Mouse (Mus musculus) right cerebral cortex, postnatal 14 days (tissue): ENCODE data around the gene Ugt1a8.
"Not testable (repeated sequence)": the region's sequence is repeated elsewhere in the genome, so short reads cannot be mapped to it uniquely, and the experiment has no call there.

Experiments
- DNase-seq: peaks from one replicate; pipeline ENCODE4 v3.0.0; 2022

Ugt1a8 gene

DNA sequence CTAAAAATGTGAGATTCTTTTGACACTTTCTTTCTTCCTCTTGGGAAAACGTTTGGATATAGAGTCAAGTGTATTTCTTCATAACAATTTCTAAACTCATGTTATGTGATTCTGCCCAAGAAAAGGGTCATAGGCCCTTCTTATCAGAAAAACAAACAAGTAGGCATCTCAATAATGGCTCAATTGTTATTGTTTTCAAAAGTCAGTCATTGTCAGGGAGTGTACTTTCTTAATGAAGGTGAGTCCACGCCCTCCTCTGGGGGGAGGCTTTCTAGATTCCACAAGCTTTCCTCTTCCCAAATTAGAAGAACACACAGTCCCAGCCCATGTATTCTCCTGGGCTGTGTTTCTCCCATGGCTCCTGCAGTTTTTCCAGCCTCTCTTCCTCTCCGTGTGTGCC is at the start of gene Ugt1a8:
TSS of gene Ugt1a8 (plus strand) at position 301 of the 400 bp plus-strand sequence.
- no peak for DNase-seq

DNA sequence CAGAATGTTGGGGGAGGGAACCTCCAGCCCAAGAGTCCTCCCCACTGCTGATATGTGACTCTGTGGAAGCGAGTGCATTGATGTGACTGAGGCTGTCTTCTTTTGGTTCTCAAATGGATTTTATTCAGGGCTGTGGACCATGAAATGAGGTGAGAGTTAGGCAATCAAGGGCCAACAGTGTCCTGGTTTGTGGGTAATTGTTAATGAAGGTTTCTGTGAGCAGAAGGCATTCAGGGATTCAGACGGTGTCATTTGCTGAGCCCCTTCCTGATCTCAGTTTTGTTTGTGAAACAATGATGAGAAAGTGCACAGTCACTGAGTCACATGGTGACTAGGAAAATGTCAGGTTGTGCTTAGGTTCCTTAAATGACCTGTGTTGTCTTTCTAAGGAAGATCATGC is 44.6 kb upstream of the Ugt1a8 start:
- DNase-seq, result not testable (repeated sequence)

DNA sequence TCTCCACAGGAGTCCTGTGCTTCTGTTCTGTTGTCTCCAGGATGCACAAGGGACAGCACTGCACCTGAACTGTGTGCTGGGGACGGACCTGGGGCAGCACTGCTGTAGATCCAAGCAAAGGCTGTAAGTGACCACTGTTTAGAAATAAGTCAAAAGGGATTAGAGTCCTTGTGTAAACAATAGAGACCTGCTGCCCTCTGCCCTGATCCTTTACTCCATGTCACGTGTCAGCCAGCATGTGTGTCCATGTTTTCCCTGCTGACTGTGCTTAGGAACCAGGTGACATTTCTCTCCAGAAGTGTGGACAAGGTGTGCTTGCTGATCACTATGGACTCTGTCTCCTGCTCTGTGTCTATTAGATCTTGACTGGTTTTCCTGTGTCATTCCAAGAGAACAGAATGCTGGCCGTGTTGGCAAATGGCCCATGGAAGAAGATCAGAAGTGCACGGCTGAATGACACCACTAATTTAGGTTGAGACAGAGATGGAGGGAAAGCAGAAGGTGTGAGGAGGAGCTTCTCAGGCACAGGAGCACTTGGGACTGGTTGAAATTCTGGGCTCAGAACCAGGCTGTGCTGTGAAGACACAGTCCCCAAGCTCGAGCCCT is 42.7 kb upstream of the Ugt1a8 start:
- DNase-seq, result not testable (repeated sequence)

DNA sequence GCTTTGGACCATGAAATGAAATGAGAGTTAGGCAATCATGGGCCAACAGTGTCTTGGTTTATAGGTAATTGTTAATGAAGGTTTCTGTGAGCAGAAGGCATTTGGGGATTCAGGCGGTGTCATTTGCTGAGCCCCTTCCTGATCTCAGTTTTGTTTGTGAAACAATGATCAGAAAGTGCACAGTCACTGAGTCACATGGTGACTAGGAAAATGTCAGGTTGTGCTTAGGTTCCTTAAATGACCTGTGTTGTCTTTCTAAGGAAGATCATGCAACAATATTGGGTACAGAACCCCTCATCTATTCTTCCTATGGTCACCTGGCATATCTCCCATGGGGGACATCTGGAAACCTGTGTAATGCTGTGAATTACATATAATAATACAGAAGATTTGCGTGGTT is 40.2 kb upstream of the Ugt1a8 start:
- not testable (repeated sequence) for DNase-seq

DNA sequence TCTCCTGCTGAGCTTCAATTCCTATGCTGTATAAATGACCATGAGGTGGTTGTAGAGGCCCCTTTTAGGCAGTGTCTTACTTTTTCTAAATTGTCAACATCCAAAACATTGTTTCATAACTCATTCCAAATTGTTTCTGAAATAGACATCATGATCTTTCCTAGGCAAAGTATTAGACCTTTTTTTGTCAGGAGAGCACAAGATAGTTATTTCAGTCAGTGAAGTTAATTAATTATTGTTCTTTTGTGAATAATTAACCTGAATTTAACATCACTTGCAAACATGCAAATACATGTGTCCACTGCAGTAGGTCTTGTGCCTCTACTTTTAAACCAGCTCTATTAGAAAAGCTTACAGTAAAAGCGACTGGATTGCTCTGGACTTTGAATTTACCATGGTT is 32.5 kb upstream of the Ugt1a8 start, which contains the start of gene Ugt1a10:
TSS of gene Ugt1a10 (plus strand) at position 301 of the 400 bp plus-strand sequence.
- DNase-seq, result no peak

DNA sequence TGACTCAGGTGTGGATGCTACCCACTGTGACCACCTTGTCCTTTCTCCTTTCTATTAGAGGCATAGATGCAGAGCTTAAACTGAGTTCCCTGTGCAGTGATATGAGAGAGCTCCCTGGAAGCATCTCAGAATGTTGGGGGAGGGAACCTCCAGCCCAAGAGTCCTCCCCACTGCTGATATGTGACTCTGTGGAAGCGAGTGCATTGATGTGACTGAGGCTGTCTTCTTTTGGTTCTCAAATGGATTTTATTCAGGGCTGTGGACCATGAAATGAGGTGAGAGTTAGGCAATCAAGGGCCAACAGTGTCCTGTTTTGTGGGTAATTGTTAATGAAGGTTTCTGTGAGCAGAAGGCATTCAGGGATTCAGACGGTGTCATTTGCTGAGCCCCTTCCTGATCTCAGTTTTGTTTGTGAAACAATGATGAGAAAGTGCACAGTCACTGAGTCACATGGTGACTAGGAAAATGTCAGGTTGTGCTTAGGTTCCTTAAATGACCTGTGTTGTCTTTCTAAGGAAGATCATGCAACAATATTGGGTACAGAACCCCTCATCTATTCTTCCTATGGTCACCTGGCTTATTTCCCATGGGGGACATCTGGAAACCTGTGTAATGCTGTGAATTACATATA is 21.0 kb upstream of the Ugt1a8 start:
- not testable (repeated sequence) for DNase-seq

DNA sequence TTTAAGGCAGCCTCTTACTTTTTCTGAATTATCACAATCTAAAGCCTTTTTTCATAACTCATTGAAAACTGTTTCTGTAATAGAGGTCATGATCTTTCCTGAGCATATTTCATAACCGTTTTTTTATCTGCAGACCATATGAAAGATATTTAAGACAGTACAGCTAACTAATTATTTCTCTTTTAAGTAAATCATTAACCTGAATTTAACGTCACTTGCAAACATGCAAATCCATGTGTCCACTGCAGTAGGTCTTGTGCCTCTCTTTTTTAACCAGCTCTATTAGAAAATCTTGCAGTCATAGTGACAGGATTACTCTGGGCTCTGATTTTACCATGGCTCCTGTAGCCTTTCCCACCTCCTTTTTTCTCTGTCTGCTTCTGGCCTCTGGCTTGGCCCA is 17.1 kb upstream of the Ugt1a8 start, which contains the start of gene Ugt1a9:
TSS of gene Ugt1a9 (plus strand) at position 306 of the 400 bp plus-strand sequence.
- no peak for DNase-seq

DNA sequence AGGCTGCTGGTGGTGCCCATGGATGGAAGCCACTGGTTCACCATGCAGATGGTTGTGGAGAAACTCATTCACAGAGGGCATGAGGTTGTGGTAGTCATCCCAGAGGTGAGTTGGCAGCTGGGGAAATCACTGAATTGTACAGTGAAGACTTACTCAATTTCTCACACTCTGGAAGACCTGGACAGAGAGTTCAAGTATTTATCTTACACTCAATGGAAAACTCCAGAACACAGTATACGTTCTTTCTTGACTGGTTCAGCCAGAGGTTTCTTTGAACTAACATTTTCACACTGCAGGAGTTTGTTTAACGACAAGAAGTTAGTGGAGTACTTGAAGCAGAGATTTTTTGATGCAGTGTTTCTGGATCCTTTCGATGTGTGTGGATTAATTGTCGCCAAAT is 16.7 kb upstream of the Ugt1a8 start:
- no peak for DNase-seq

DNA sequence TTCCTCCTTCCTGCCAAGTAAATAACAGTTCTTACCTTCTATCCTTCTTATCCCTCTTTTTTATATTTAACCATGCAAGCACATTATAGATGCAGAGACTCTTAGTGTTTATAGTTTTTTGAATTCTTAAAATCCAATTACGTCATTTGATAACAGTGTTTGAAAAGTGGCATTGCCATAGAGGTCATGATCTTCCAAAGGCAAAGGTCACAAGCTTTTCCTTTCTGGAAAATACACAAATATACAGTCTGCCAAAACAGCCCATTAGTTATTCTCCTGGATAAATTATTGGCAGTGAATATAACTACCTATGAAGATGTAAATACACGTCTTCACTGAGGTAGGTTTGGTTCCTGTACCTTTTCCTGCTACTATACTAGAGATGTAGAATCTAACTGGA is 13.1 kb upstream of the Ugt1a8 start:
- no peak for DNase-seq

DNA sequence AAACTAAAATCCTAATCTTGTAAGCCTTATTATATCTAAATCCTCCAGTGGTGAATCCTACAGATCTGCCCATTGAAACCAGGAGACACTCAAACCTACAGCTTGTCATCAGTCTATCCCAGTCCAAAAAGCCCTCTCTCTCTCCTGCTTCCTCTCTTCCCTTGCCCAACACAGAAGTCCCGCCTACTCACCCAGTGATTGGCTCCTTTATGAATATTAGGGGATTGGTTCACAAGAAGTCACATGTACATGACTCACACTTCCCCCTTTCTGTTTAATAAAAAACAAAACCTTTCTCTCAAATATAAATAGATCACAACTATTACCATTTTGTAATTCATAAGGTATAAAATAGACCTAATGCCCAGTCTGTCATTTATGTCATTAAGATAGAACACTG is 10.5 kb upstream of the Ugt1a8 start:
- no peak for DNase-seq

DNA sequence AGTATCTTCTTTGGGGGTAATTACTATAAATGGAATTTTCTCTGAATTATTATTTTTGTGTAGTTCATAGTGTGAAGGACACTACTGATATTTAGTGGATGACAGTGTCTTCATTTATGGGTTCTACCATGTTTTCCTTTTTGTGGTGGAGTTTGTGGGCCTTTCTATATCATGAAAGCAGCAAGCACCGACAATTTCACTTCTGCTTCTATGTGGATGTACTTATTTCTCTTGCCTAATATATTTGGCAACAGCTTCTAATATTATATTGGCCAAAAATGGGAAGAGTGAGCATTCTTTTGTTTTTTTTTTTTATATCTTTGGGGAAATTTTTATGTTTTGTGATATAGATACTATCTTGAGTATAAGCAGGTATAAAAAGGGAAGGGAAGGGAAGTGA is 5.9 kb upstream of the Ugt1a8 start:
- no peak for DNase-seq

DNA sequence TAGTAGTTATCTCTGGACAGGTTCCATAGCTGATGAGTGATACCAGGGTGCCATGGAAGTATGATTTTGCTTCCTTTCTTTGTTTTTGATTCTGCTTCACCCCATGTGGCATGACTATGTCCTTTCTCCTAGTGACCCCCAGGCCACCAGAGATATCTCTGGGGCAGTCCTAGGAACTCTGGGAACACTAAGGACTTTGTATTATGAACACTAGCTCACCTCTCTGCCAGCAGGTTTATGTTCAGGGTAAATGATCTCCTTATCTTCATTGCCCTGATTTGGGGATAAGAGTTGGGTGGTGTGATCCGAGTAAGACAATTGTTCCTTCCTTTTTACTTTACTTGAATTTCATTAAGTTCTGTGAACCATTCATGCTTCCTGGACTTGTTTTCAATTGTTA is 1.5 kb upstream of the Ugt1a8 start:
- no peak for DNase-seq

DNA sequence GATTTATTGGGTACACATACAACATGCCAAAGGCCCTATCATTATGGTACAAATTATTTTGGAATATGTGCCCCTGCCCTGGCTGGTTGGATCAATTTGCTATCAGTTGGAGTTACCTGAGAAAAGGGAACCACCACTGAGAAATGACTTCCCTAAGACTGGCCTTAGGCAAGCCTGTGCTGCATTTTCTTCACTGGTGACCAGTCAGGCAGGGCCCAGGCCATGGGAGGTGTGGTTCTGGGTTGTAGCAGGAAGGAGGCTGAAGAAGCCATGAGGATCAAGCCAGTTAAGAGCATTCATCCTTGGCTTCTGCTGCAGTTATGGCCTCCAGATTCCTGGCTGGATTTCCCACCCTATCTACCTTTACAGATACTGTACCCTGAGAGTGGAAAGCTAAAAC is 4.7 kb downstream of the Ugt1a8 start:
- no peak for DNase-seq

DNA sequence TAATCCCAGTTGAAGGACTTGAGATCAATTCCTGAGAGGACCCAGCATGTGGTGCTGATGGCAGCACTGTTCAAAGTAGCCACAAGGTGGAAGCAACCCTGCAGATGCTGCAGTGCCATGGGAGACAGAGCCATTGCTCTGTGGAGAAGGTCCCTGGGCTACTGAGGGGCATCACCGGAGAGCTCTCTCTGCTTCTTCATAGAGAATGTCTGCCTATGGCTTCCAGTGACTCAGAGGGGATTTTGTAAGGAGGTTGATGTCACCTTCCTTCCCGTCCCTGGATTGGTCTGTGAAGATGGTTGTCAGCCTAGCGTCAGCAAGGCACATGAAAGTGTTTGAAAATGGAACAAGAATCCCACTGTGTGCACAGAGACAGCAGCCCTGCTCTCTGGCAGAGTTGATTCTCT is 6.7 kb downstream of the Ugt1a8 start:
- DNase-seq, result not testable (repeated sequence)

DNA sequence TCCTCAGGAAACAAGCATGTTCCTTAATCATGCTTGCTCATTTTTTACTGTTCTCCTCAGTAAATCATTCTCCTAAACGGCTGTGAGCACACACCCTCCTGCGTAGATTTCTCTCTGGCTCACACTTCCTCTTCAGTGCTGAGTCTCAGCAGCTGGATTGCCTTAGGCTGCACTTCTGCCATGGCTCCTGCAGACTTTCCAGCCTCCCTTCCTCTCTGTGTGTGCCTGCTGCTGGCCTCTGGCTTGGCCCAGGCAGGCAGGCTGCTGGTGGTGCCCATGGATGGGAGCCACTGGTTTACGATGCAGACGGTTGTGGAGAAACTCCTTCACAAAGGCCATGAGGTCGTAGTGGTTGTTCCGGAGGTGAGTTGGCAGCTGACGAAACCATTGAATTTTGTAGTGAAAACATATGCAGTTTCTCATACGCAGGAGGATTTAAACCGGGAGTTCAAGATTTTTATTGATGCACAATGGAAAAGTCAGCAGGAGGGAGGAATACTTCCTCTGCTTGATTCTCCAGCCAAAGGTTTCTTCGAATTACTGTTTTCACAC is 7.4 kb downstream of the Ugt1a8 start, which contains the start of gene Ugt1a7c:
TSS of gene Ugt1a7c (plus strand) at position 122 of the 552 bp plus-strand sequence.
- DNase-seq, result peak; percentile 6

DNA sequence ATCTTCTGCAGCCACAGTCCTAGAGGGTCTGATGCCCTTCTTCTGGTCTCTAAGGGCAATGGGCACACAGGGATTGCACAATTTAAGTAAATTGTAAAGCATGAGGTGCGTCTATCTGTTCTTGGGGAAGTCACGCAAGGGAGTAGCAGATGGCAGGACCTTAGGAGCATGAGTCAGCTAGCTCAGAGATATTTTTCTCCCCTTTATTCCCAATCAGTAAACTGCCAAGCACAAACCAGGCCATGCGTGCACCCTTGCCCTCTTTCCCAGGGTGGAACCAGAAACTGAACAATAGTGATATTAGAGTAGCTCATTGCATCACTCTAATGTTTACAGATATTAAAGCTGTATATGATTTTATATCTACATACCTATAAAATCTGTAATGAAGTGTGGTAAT is 10.9 kb downstream of the Ugt1a8 start:
- not testable (repeated sequence) for DNase-seq

DNA sequence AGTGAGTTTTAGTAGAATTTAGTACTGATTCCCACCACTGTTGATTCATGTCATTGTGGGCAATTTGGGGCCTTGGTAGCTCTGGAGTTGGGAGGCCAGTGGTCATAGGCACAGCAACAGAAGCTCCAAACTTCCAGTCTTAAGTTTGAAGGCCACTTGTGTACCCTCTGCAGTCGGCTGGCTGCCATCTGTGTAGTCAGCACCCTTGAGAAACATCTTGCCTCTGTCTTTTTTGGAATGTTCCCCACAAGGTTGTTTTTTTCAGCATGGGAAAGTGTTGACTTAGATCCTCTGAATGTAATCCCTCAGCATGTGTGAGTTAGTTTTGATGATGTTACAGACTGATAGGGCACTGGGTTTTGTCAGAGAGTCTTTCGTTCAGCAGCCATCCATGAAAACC is 12.1 kb downstream of the Ugt1a8 start:
- not testable (repeated sequence) for DNase-seq

DNA sequence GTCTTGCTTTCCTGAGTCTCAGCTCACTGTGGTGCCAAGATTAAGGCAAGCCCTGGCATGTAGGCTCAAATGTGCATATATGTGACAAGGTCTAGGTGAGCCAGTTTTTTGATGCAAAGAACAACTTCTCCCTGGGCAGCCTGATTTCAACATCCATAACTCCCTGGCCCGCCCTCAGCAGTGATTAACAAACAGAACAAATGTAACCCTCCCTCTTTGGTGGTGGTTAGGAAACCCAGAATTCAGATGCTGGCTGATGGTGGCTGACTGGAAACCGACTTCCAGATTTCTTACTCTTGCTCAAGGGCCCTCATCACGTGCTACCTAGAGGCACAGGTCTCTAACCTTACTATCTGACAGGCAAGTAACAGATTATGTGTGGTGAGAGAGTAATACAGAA is 15.4 kb downstream of the Ugt1a8 start, which contains the start of gene Ugt1a6b:
TSS of gene Ugt1a6b (plus strand) at position 234 of the 400 bp plus-strand sequence.
- DNase-seq, result not testable (repeated sequence)

DNA sequence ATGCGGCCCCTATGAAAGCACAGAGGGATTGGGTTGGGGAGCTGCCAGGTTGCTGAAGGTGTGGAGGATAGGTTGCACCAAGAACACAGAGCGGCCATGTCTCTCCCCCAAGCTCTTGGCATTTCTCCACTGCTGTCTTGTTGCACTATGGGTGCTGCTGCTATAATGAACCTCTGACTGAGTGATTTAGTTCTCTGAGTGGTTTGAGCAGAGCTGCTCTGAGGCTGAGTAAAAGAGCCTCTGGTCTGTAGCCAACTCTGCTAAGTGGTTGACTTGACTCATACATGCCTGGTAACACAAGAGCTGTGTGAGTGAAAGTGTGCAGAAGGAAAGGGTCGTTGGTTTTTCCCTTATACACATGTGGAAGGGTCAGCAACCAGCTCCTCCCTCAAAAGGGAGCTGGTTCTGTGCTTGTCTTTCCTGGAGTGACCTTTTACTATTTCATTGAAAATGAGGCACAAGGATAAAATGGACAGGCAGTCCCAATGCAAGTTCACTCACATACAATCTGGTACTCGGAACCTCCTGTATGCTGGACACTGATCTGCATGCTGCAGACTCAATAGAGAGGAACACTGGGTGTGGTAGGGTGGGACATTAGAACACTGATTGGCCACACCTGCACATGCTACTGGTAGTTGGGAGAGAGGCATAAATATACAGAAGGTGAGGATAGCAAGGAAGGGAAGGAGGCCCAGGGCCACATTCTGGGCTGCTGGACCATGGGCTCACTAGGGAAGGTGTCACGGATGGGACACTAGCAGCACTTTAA is 16.3 kb downstream of the Ugt1a8 start:
- DNase-seq, result not testable (repeated sequence)

DNA sequence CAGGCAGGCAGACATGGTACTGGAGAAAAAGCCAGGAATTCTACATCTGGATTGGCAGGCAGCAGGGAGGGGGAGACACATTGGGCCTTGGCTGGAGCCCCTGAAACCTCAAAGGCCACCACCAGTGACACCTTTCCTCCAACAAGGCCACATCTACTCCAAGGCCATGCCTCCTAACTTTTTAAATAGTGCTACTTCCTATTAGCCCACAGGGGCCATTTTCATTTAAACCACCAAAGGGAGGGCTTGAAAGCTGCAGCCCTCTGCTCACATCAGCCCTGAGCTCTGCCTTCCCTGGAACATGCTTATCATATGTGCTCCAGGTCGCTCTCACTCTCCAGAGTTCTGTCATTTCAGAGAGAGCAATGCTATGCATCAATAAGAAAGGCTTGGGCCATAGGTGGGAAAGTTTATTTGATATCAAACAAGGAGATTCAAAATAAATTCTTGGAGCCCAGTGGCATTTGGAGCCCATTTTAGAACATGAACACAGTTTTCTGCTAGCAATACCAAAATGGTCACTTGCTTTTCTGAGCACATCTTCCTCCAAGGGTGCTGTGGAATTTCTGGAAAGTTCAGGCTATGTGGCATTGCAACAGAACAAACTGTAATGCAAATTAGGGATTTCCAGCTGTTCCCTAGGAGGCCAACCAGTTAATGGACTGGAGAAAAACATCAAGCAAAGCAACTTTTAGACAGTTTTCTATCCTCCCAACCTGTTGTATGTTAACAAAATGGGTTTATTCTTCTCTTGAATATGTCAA is 17.2 kb downstream of the Ugt1a8 start:
- no peak for DNase-seq

DNA sequence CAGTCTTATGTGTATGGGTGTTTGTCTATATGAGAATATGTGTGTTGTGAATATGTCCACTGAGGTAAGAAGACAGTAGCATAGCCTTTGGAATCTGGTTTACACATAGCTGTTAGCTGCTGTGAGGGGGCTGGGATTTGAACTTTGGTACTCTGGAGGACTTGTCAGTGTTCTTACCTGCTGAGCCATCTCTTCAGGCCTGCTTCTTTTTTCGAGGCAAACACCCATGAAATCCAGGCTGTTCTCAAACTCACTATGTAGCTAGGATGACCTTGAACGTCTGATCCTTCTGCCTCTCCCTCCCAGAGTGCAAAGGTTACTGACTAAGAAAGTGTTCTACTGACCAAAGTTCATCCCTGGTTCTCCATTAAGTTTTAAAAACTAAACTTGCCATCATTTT is 18.0 kb downstream of the Ugt1a8 start:
- no peak for DNase-seq

DNA sequence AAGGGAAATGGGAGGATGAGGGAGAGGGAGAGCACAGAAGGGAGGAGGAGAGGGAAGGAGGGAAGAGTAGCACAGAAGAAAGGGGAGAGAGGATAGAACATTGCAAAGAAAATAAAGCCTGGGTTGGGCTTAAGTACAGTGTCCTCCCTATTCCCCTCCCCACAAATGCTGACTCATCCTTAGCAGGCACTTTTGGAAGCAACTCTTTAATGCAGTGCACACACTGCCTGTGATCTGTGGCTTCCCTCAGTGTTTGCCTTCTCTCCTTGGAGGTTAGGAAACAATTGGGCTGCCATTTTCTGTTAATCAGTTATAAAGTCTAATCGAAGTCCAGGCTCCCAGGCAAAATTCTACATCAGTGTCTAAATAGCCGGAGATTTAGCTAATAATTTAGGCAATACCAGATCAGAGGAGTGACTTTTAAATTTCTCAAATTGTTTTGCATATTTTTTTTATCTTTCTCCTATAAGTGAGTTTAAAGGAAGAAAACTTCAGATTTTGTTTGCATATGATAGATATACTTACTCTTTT is 21.5 kb downstream of the Ugt1a8 start:
- not testable (repeated sequence) for DNase-seq
